Mouse (Mus musculus) stomach, postnatal 0 days (tissue): ENCODE measurements around the gene Tmem37.

Experiments
- CTCF ChIP-seq: IDR thresholded peaks from 2 replicates; pipeline ENCODE4 v1.5.1; 2016; ENCODE audit warnings: antibody characterized with exemption, low read depth, mild to moderate bottlenecking, moderate library complexity
- EP300 ChIP-seq: optimal IDR thresholded peaks from 2 replicates; pipeline ENCODE3; 2016; ENCODE audit warnings: antibody characterized with exemption

DNA sequence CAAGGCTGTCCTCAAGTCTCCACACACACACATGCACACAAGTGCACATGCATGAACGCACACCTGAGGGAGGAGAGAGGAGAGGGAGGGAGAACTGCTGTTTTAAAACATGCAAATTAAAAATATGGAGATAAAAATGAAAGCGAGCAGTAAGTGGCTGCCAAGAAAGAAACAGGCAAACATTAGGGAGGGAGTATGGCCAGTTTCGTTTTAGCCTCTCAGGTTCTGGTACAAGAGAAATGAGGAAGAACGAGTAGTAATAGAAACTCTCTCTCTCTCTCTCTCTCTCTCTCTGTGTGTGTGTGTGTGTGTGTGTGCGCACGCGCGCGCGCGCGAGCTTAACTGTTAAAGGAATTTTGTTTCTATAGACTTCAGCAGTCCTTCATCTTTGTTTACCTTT lies 54.4 kb downstream of the Tmem37 start:
- TF ChIP-seq CTCF (no peak), EP300 (no peak)
